Mouse (Mus musculus) c-Kit-positive CD71-positive TER-119-negative erythroid progenitor cells, embryonic 14.5 days (primary cell): ENCODE results near the gene Ctnna2.

Source experiments
- DNase-seq: peaks from one replicate; pipeline ENCODE4 v3.0.0-alpha.2; 2013; ENCODE audit warnings: low read depth

The Ctnna2 gene

GRCm38 (mm10) chr6:77265163-77265562, 714.3 kb downstream of the Ctnna2 start:
- DNase-seq, result no peak

GRCm38 (mm10) chr6:77257358-77258105, 722.0 kb downstream of the Ctnna2 start:
- no peak for DNase-seq

- DNase-seq, result no peak
Measured at GRCm38 (mm10) chr6:77256348-77256747, 723.2 kb downstream of the Ctnna2 start.

GRCm38 (mm10) chr6:77253480-77253879, 726.0 kb downstream of the Ctnna2 start:
- no peak for DNase-seq

- no peak for DNase-seq
Measured at GRCm38 (mm10) chr6:77243541-77244231, 735.8 kb downstream of the Ctnna2 start.

- DNase-seq, result no peak
Measured at GRCm38 (mm10) chr6:77242601-77243406, 736.7 kb downstream of the Ctnna2 start, which contains the start of gene Lrrtm1. Lrrtm1 (plus strand) TSS chr6:77242689.

- no peak for DNase-seq
Measured at GRCm38 (mm10) chr6:77240426-77240825, 739.1 kb downstream of the Ctnna2 start.

GRCm38 (mm10) chr6:77222849-77223638, 756.5 kb downstream of the Ctnna2 start:
- DNase-seq, result no peak

GRCm38 (mm10) chr6:77220776-77221175, 758.7 kb downstream of the Ctnna2 start:
- no peak for DNase-seq

GRCm38 (mm10) chr6:77218875-77219274, 760.6 kb downstream of the Ctnna2 start:
- no peak for DNase-seq

GRCm38 (mm10) chr6:77215322-77215721, 764.2 kb downstream of the Ctnna2 start:
- DNase-seq, result no peak

GRCm38 (mm10) chr6:77213757-77214409, 765.6 kb downstream of the Ctnna2 start:
- no peak for DNase-seq

GRCm38 (mm10) chr6:77209929-77210328, 769.6 kb downstream of the Ctnna2 start:
- DNase-seq, result no peak

GRCm38 (mm10) chr6:77209183-77209582, 770.3 kb downstream of the Ctnna2 start:
- DNase-seq, result no peak

- DNase-seq, result no peak
Measured at GRCm38 (mm10) chr6:77199375-77199774, 780.1 kb downstream of the Ctnna2 start.

- DNase-seq, result no peak
Measured at GRCm38 (mm10) chr6:77196650-77197049, 782.8 kb downstream of the Ctnna2 start.

- no peak for DNase-seq
Measured at GRCm38 (mm10) chr6:77191635-77192034, 787.9 kb downstream of the Ctnna2 start.

- no peak for DNase-seq
Measured at GRCm38 (mm10) chr6:77188628-77189027, 790.9 kb downstream of the Ctnna2 start.

GRCm38 (mm10) chr6:77185751-77186150, 793.7 kb downstream of the Ctnna2 start:
- DNase-seq, result no peak

GRCm38 (mm10) chr6:77184896-77185295, 794.6 kb downstream of the Ctnna2 start:
- no peak for DNase-seq

GRCm38 (mm10) chr6:77175764-77176163, 803.7 kb downstream of the Ctnna2 start:
- no peak for DNase-seq
